Mouse (Mus musculus) heart, embryonic 13.5 days (tissue): Measurements from ENCODE around the gene H2-DMa. TPM values are rescaled to one million over a fixed set of nuclear protein-coding genes. Genes with fewer than 3 reads are reported as not detected.

Source experiments
- ATAC-seq: fragments of 200-750 bp; cut with Nextera tagmentation; 2 replicates; pipeline ENCODE4 v1.8.0; 2017; ENCODE audit warnings: moderate TSS enrichment; ENCODE audit not compliant: insufficient number of reproducible peaks, low FRiP score, low TSS enrichment; ENCODE audit errors: extremely low read depth
- H3K27ac ChIP-seq: fragments of 300-500 bp; sonication (generic); replicated peaks from 2 replicates; pipeline ENCODE4 v1.5.1; 2015; ENCODE audit warnings: moderate library complexity, mild to moderate bottlenecking, inconsistent platforms
- H3K27me3 ChIP-seq: fragments of 300-500 bp; sonication (generic); replicated peaks from 2 replicates; pipeline ENCODE4 v1.6.1; 2015; ENCODE audit warnings: mild to moderate bottlenecking, inconsistent platforms
- H3K36me3 ChIP-seq: fragments of 300-500 bp; sonication (generic); 2 replicates; pipeline ENCODE4 v1.6.1; 2015; ENCODE audit warnings: mild to moderate bottlenecking, inconsistent platforms
- H3K4me1 ChIP-seq: fragments of 300-500 bp; sonication (generic); 2 replicates; pipeline ENCODE4 v1.6.1; 2015; ENCODE audit warnings: inconsistent platforms
- H3K4me2 ChIP-seq: fragments of 300-500 bp; sonication (generic); 2 replicates; pipeline ENCODE4 v1.6.1; 2015; ENCODE audit warnings: inconsistent platforms, mild to moderate bottlenecking, moderate library complexity
- H3K4me3 ChIP-seq: fragments of 300-500 bp; sonication (generic); 2 replicates; pipeline ENCODE4 v1.5.1; 2015; ENCODE audit warnings: moderate library complexity, mild to moderate bottlenecking, inconsistent platforms
- H3K9ac ChIP-seq: fragments of 300-500 bp; sonication (generic); 2 replicates; pipeline ENCODE4 v1.6.1; 2015; ENCODE audit warnings: inconsistent platforms, mild to moderate bottlenecking, moderate library complexity
- H3K9me3 ChIP-seq: fragments of 300-500 bp; sonication (generic); 2 replicates; pipeline ENCODE4 v1.6.1; 2016; ENCODE audit warnings: inconsistent platforms
- WGBS: fragments of 180-500 bp; shearing (Covaris S2); methylation state at CpG from one replicate; pipeline ENCODE4 v1.1.7; 2015; ENCODE audit warnings: mixed read lengths; 5-methylcytosine and 5-hydroxymethylcytosine counted together
- polyA plus RNA-seq: library from polyadenylated mRNA; unstranded; fragments of >200 nt; fragmentation: Nextera tagmentation; extraction: Ambion mirVana; gene quantifications from 2 replicates; pipeline ENCODE4 v1.2.1, GENCODE M21; 2015

Gene H2-DMa
- polyA plus RNA-seq, 1 experiment from 2014 or later, result 6.0 TPM

DNA sequence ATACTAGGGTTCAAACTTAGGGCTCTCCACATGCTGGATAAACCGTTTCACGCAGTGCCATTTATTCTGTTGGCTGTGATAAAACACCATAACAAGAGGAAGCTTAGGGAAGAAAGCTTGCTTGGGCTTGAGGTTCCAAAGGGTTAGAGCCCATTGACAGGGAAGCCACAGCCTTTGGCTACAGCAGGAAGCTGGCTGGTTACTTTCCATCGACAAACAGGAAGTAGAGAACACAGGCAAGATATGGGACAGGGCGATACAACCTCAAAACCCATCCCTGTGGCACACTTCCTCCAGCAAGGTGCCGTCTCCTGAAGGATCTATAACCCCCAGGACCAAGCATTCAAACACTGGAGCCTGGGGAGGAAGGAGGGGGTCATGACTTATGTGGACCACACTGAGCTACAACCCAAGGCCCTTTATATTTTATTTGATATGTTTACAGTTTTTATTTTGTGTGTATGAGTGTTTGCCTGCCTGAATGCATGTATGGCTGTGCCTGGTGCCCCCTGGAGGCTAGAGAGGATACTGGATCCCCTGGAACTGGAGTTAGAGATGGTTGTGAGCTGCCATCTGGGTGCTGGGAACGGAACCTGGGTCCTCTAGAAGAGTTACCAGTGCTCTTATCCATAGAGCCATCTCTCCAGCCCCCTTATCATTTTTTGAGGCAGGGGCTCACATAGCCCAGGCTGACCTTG lies 45.8 kb downstream of the H2-DMa start:
- peaks cover 27% of the 10 kb centered on the region for H3K27me3 ChIP-seq
- H3K4me1 ChIP-seq, result no peaks in the 10 kb centered on the region
- H3K9me3 ChIP-seq, result no peaks in the 10 kb centered on the region
- H3K36me3 ChIP-seq, result no peaks in the 10 kb centered on the region
- ATAC-seq, result no peak
- no peak overlapping the region for H3K4me3 ChIP-seq
- WGBS, result 67% methylated on average over 6 of the region's 6 CpGs
- H3K4me2 ChIP-seq, result no peak overlapping the region
- H3K9ac ChIP-seq, result no peak overlapping the region
- H3K27ac ChIP-seq, result no peak overlapping the region

DNA sequence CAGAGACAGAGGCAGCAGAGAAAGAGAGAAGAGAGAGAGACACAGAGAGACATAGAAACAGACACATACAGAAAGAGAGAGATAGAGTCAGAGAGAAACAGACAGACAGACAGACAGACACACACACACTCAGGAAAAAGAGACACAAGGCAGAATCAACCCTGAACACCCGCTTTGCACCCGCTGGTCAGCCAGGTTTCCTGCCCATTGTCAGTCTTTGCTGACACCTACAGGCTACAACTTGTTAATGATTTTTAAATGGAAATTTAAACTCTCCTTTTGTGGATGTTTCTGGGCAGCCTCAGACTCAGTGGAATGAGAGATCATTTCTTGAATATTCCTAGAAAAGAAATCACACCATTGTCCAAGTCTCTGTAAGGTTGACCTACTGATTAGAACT lies 49.9 kb downstream of the H2-DMa start:
- Histone ChIP-seq H3K9ac (no peak overlapping the region), H3K4me3 (no peak overlapping the region), H3K9me3 (no peaks in the 10 kb centered on the region), H3K27ac (no peak overlapping the region), H3K27me3 (peaks cover 19% of the 10 kb centered on the region), H3K36me3 (no peaks in the 10 kb centered on the region), H3K4me1 (no peaks in the 10 kb centered on the region), H3K4me2 (no peak overlapping the region)
- no peak for ATAC-seq
- WGBS, result 5% methylated on average over 2 of the region's 2 CpGs

GRCm38 (mm10) chr17:34170487-34170876 lies 51.1 kb downstream of the H2-DMa start:
- Histone ChIP-seq H3K36me3 (no peaks in the 10 kb centered on the region), H3K4me3 (no peak overlapping the region), H3K9ac (no peak overlapping the region), H3K9me3 (no peaks in the 10 kb centered on the region), H3K4me1 (no peaks in the 10 kb centered on the region), H3K27me3 (peaks cover 27% of the 10 kb centered on the region), H3K27ac (no peak overlapping the region), H3K4me2 (no peak overlapping the region)
- ATAC-seq, result no peak
- 21% methylated on average over 4 of the region's 4 CpGs for WGBS

DNA sequence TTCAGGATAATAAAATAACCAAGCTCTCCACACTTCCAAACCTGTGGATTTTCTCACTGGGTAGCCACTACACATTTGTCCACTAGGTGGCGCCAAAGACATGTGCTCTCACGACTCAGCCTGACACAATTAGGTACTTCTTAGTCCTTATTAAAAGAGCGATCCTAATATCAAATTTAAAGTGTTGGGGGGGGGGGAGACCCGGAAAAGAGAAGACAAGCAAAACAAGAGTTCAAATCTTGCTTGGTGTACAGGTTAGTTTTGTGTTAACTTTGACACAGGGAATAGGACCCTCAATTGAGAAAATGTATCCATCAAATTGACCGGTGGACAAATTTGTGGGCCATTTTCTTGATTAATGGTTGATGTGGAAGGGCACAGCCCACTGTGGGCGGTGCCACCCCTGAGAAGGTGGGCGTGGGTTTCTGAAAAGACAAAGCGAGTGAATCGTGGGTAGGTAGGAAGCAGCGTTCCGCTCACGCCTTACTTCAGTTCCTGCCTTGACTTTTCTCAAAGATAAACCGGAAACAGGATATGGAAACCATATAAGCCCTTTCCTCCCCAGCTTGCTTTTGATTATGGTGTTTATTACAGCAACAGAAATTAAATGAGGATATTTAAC lies 51.6 kb downstream of the H2-DMa start:
- Histone ChIP-seq H3K27me3 (peaks cover 26% of the 10 kb centered on the region), H3K4me1 (no peaks in the 10 kb centered on the region), H3K36me3 (no peaks in the 10 kb centered on the region), H3K9me3 (no peaks in the 10 kb centered on the region), H3K9ac (no peak overlapping the region), H3K27ac (no peak overlapping the region), H3K4me2 (peak overlapping the region; percentile 26), H3K4me3 (no peak overlapping the region)
- WGBS, result 37% methylated on average over 13 of the region's 13 CpGs
- ATAC-seq, result no peak

- no peak overlapping the region for H3K27ac ChIP-seq
- no peaks in the 10 kb centered on the region for H3K36me3 ChIP-seq
- ATAC-seq, result no peak
- no peak overlapping the region for H3K4me3 ChIP-seq
- H3K27me3 ChIP-seq, result peaks cover 24% of the 10 kb centered on the region
- no peak overlapping the region for H3K9ac ChIP-seq
- no peaks in the 10 kb centered on the region for H3K4me1 ChIP-seq
- H3K9me3 ChIP-seq, result peaks cover 9% of the 10 kb centered on the region; the same call in 1 of the 2 replicates
- 88% methylated on average over 5 of the region's 5 CpGs for WGBS
- H3K4me2 ChIP-seq, result no peak overlapping the region
Measured at GRCm38 (mm10) chr17:34172528-34172927, 53.2 kb downstream of the H2-DMa start.

- no peak overlapping the region for H3K9ac ChIP-seq
- H3K36me3 ChIP-seq, result no peaks in the 10 kb centered on the region
- ATAC-seq, result no peak
- peaks cover 18% of the 10 kb centered on the region for H3K27me3 ChIP-seq
- no peak overlapping the region for H3K4me2 ChIP-seq
- 44% methylated on average over 1 of the region's 1 CpGs for WGBS
- H3K27ac ChIP-seq, result no peak overlapping the region
- no peak overlapping the region for H3K4me3 ChIP-seq
- peaks cover 9% of the 10 kb centered on the region; the same call in 1 of the 2 replicates for H3K9me3 ChIP-seq
- H3K4me1 ChIP-seq, result no peaks in the 10 kb centered on the region
Measured at GRCm38 (mm10) chr17:34174075-34174474, 54.7 kb downstream of the H2-DMa start.

DNA sequence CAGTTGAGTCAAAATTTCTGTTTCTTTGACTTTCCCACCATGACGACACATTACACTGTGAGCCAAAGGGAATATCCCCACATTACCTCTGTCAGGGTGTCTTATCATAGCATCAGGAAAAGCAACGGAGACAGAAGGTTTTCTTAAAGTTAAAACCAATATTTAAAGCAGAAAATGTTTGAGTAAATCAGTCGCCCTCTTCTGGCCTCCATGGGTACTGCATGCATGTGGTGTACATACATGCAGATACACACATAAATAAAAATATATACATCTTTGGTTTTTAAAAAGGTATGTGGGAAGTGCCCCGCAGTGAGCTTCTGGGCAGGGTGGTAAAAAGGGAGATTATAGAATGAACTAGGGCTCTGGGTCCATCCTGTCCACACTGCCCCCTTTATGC lies 57.8 kb downstream of the H2-DMa start:
- no peak for ATAC-seq
- no peaks in the 10 kb centered on the region for H3K36me3 ChIP-seq
- H3K4me3 ChIP-seq, result no peak overlapping the region
- peaks cover 40% of the 10 kb centered on the region for H3K27me3 ChIP-seq
- H3K9me3 ChIP-seq, result peaks cover 9% of the 10 kb centered on the region; the same call in 1 of the 2 replicates
- H3K9ac ChIP-seq, result no peak overlapping the region
- 60% methylated on average over 4 of the region's 4 CpGs for WGBS
- no peaks in the 10 kb centered on the region for H3K4me1 ChIP-seq
- no peak overlapping the region for H3K4me2 ChIP-seq
- no peak overlapping the region for H3K27ac ChIP-seq

DNA sequence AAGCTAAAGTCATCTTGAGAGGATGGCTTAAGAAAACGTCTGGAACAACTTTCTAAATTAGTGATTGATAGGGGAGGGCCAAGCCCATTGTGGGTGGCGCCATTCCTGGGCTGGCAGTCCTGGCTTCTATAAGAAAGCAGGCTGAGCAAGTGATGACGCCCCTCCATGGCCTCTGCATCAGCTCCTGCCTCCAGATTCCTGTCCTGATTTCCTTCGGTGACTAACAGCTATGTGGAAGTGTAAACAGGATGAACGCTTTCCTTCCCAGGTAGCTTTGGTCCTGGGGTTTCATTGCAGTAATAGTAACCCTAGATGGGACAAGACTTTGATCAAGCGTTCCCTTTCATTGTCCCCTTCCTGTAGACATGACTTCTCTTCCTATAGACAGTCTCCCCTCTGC lies 59.7 kb downstream of the H2-DMa start:
- Histone ChIP-seq H3K27me3 (peaks cover 56% of the 10 kb centered on the region), H3K4me1 (no peaks in the 10 kb centered on the region), H3K36me3 (no peaks in the 10 kb centered on the region), H3K4me3 (no peak overlapping the region), H3K9ac (no peak overlapping the region), H3K27ac (no peak overlapping the region), H3K9me3 (peaks cover 9% of the 10 kb centered on the region; the same call in 1 of the 2 replicates), H3K4me2 (no peak overlapping the region)
- WGBS, result 54% methylated on average over 6 of the region's 6 CpGs
- ATAC-seq, result no peak

DNA sequence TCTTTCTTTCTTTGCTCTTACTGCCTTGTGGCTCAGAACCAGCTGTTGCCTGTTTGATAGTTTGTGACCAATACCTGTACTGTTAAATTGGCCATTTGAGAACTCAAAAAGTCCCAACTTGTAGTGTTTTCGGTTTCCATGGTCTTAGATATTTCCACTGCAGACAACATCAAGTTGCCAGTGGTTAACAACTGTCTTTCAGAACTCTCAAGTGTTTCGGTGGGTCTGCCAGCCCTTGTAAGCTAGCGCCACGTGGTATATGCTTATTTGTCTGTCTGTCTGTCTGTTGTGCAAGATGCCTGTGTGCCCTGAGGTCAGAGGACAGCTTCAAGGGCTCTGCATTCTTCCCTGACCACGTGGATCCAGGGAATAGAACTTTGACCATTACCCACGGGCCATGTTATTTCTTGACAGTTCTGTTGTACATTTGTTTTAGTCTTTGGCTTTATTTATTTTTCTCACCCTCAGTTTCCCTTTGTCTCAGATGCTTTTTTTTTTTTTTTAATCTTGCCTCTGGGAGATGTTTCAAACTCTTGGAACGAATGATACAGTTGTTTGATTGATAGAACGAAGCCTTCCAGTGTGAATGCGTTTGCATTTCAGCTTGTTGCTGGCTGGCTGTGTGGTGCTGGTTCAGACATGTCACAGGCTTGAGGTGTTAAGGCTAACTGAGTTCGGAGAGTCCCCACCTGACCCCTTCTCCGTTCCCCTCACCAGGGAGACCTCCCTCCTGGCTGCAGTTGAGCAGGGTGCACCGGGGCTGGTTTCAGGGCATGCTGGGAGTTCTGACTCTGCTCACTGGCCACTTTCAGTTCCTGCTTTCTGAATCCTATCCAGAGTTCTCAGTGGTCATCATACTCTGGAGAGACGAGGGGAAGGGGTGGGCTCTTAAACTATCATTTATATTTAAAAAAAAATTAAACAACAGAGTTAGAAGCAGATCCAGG lies 60.8 kb downstream of the H2-DMa start:
- no peak overlapping the region for H3K4me2 ChIP-seq
- 63% methylated on average over 13 of the region's 13 CpGs for WGBS
- no peak overlapping the region for H3K27ac ChIP-seq
- no peaks in the 10 kb centered on the region for H3K4me1 ChIP-seq
- no peak overlapping the region for H3K4me3 ChIP-seq
- no peaks in the 10 kb centered on the region for H3K36me3 ChIP-seq
- peaks cover 58% of the 10 kb centered on the region for H3K27me3 ChIP-seq
- no peak overlapping the region for H3K9ac ChIP-seq
- ATAC-seq, result no peak
- peaks cover 9% of the 10 kb centered on the region; the same call in 1 of the 2 replicates for H3K9me3 ChIP-seq

GRCm38 (mm10) chr17:34183564-34184219 lies 64.4 kb downstream of the H2-DMa start:
- H3K27me3 ChIP-seq, result peaks cover 87% of the 10 kb centered on the region

DNA sequence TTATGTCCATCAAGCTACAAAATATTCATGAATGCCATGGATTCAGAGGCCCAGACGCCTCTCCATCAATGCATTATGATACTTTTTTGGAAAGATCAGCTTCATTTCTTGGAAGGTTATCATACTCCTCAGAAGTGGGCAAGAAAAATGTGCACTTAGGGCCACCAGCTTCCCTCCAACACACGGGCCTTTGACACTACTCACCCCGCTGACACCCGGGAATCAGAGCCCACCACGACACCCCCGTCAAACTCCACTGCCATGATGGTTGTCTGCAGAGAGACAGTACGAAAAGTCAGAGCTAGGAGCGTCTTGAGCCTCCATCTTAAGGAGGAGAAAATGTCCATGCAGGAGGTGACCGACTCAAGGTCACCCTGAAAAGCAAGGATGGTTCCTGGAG lies 66.2 kb downstream of the H2-DMa start:
- Histone ChIP-seq H3K9ac (no peak overlapping the region), H3K36me3 (no peaks in the 10 kb centered on the region), H3K27ac (no peak overlapping the region), H3K4me3 (no peak overlapping the region), H3K4me2 (no peak overlapping the region), H3K4me1 (peaks cover 17% of the 10 kb centered on the region), H3K27me3 (peaks cover 93% of the 10 kb centered on the region), H3K9me3 (no peaks in the 10 kb centered on the region)
- ATAC-seq, result no peak
- 80% methylated on average over 9 of the region's 9 CpGs for WGBS

More at GRCm38 (mm10) chr17:34183564-34184219, 64.4 kb downstream of the H2-DMa start:
- Histone ChIP-seq H3K36me3 (no peaks in the 10 kb centered on the region), H3K9ac (no peak overlapping the region), H3K9me3 (no peaks in the 10 kb centered on the region), H3K4me1 (peaks cover 17% of the 10 kb centered on the region), H3K27ac (no peak overlapping the region), H3K4me2 (no peak overlapping the region), H3K4me3 (no peak overlapping the region)
- no peak for ATAC-seq
- 58% methylated on average over 15 of the region's 15 CpGs for WGBS
